Mouse (Mus musculus) heart, postnatal 0 days (tissue): Measurements from ENCODE around the gene Twf2. TPM values are rescaled to one million over a fixed set of nuclear protein-coding genes. Genes with fewer than 3 reads are reported as not detected.

Source experiments
- ATAC-seq: fragments of 200-750 bp; cut with Nextera tagmentation; 2 replicates; pipeline ENCODE4 v1.8.0; 2017; ENCODE audit warnings: low read depth, moderate number of reproducible peaks, moderate library complexity; ENCODE audit not compliant: insufficient read depth
- DNase-seq: peaks from one replicate; pipeline ENCODE4 v3.0.0-alpha.2; 2016; ENCODE audit warnings: low spot score
- H3K27ac ChIP-seq: fragments of 300-500 bp; sonication (generic); 2 replicates; pipeline ENCODE4 v1.5.1; 2014; ENCODE audit warnings: low read depth, mild to moderate bottlenecking
- H3K27me3 ChIP-seq: fragments of 300-500 bp; sonication (generic); 2 replicates; pipeline ENCODE4 v1.6.1; 2014; ENCODE audit warnings: low read length, mixed read lengths; ENCODE audit not compliant: control insufficient read depth, insufficient read depth
- H3K36me3 ChIP-seq: fragments of 300-500 bp; sonication (generic); replicated peaks from 2 replicates; pipeline ENCODE4 v1.6.1; 2014; ENCODE audit warnings: low read length, mixed read lengths; ENCODE audit not compliant: control insufficient read depth, insufficient read depth
- H3K4me1 ChIP-seq: fragments of 300-500 bp; sonication (generic); 2 replicates; pipeline ENCODE4 v1.6.1; 2014; ENCODE audit warnings: antibody characterized with exemption; ENCODE audit not compliant: control insufficient read depth, insufficient read depth
- H3K4me2 ChIP-seq: fragments of 300-500 bp; sonication (generic); 2 replicates; pipeline ENCODE4 v1.6.1; 2014; ENCODE audit warnings: low read depth, mild to moderate bottlenecking, low read length, moderate library complexity
- H3K4me3 ChIP-seq: fragments of 300-500 bp; sonication (generic); 2 replicates; pipeline ENCODE4 v1.5.1; 2014; ENCODE audit warnings: low read depth, low read length
- H3K9ac ChIP-seq: fragments of 300-500 bp; sonication (generic); replicated peaks from 2 replicates; pipeline ENCODE4 v1.6.1; 2014; ENCODE audit warnings: low read depth, low read length, mixed read lengths
- H3K9me3 ChIP-seq: fragments of 300-500 bp; sonication (generic); replicated peaks from 2 replicates; pipeline ENCODE4 v1.6.1; 2016; ENCODE audit warnings: low read length; ENCODE audit not compliant: control insufficient read depth
- CTCF ChIP-seq: IDR thresholded peaks from 2 replicates; pipeline ENCODE4 v1.5.1; 2016; ENCODE audit warnings: antibody characterized with exemption, control low read depth, low read depth
- EP300 ChIP-seq: IDR thresholded peaks from 2 replicates; pipeline ENCODE4 v1.6.1; 2016; ENCODE audit warnings: antibody characterized with exemption, low read depth
- WGBS: fragments of 180-500 bp; shearing (Covaris S2); extraction: QIAGEN DNeasy Blood & Tissue Kit; methylation state at CpG from one replicate; pipeline ENCODE4 v1.1.7; 2014; 5-methylcytosine and 5-hydroxymethylcytosine counted together
- microRNA counts: library from miRNA; unstranded; fragments of <30 nt; microRNA quantifications from one replicate; lab custom pipeline; 2015
- microRNA-seq: library from miRNA; unstranded; fragments of <30 nt; microRNA quantifications from one replicate; pipeline ENCODE4, GENCODE M21; 2016
- polyA plus RNA-seq: library from polyadenylated mRNA; unstranded; fragments of >200 nt; fragmentation: Nextera tagmentation; extraction: Ambion mirVana; gene quantifications from 2 replicates; pipeline ENCODE4 v1.2.1, GENCODE M21; 2015
- total RNA-seq: library from RNA; depleted of rRNA; stranded (reverse); fragments of >200 nt; gene quantifications from 2 replicates; pipeline ENCODE4 v1.2.3, GENCODE M21; 2014; ENCODE audit warnings: low replicate concordance; rRNA removed

Twf2 gene
- total and polyA plus RNA-seq, 2 experiments from 2014 or later: 57.3 to 92.1 TPM

GRCm38 (mm10) chr9:106262075-106262474 is 59.2 kb downstream of the Twf2 start:
- Histone ChIP-seq H3K36me3 (no peaks in the 10 kb centered on the region), H3K27me3 (no peaks in the 10 kb centered on the region), H3K4me1 (no peaks in the 10 kb centered on the region), H3K9ac (no peak overlapping the region), H3K4me3 (no peak overlapping the region), H3K9me3 (no peaks in the 10 kb centered on the region), H3K4me2 (no peak overlapping the region), H3K27ac (no peak overlapping the region)
- WGBS: 69% methylated on average over 3 of the region's 3 CpGs
- ATAC-seq: no peak
- DNase-seq: no peak
- TF ChIP-seq EP300: no peak
- TF ChIP-seq CTCF: no peak

- Histone ChIP-seq H3K9me3 (no peaks in the 10 kb centered on the region), H3K36me3 (no peaks in the 10 kb centered on the region), H3K4me2 (no peak overlapping the region), H3K27me3 (no peaks in the 10 kb centered on the region), H3K4me1 (no peaks in the 10 kb centered on the region), H3K4me3 (no peak overlapping the region), H3K27ac (no peak overlapping the region), H3K9ac (no peak overlapping the region)
- TF ChIP-seq EP300: no peak
- no peak for TF ChIP-seq CTCF
- DNase-seq (no peak), ATAC-seq (no peak)
- 72% methylated on average over 9 of the region's 9 CpGs for WGBS
Observed at GRCm38 (mm10) chr9:106263381-106263924, 60.5 kb downstream of the Twf2 start.

MicroRNA genes within 50 kb of the gene (microRNA counts, 519-probe panel; counts per million panel counts)
- microRNA mmu-let-7g (lab: Ali Mortazavi, UCI): 9,229 counts per million, percentile 97 among the panel's probes with 10 or more counts

Small RNA genes within 50 kb of the gene (microRNA-seq; reads per million reads assigned to microRNA genes)
- 0.54 reads per million for gene Mir135a-1
- gene Mirlet7g: 58,560 reads per million, percentile 99 among the genes with 10 or more reads in this experiment

Other genes starting within 250 kb of the Twf2 start
- 0.23 TPM in 1 of 2 replicates, not detected in the other for gene Col6a5, start 242.5 kb upstream of the Twf2 start, total RNA-seq
- gene Col6a5, start 242.5 kb upstream of the Twf2 start, polyA plus RNA-seq: 0.03 and 0.15 TPM in 2 replicates
- under 0.01 TPM in 1 of 2 replicates, not detected in the other for gene Col6a4, start 106.3 kb upstream of the Twf2 start, total RNA-seq
- 0.01 TPM in 1 of 2 replicates, not detected in the other for gene Col6a4, start 106.3 kb upstream of the Twf2 start, polyA plus RNA-seq
- 2.0 and 2.5 TPM in 2 replicates for gene Glyctk, start 45.0 kb upstream of the Twf2 start, total RNA-seq
- 0.90 and 1.1 TPM in 2 replicates for gene Glyctk, start 45.0 kb upstream of the Twf2 start, polyA plus RNA-seq
- gene Wdr82, start 32.2 kb upstream of the Twf2 start, total RNA-seq: 122 and 124 TPM in 2 replicates
- gene Wdr82, start 32.2 kb upstream of the Twf2 start, polyA plus RNA-seq: 13.9 and 14.3 TPM in 2 replicates
- gene Ppm1m, start 3.4 kb upstream of the Twf2 start, total RNA-seq: 7.5 and 22.8 TPM in 2 replicates
- 13.1 and 15.1 TPM in 2 replicates for gene Ppm1m, start 3.4 kb upstream of the Twf2 start, polyA plus RNA-seq
- not detected in 2 replicates for gene Tlr9, start 19.5 kb downstream of the Twf2 start, total RNA-seq
- gene Tlr9, start 19.5 kb downstream of the Twf2 start, polyA plus RNA-seq: 0.04 and 0.05 TPM in 2 replicates
- gene Alas1, start 45.5 kb downstream of the Twf2 start, total RNA-seq: 309 and 334 TPM in 2 replicates
- gene Alas1, start 45.5 kb downstream of the Twf2 start, polyA plus RNA-seq: 385 and 421 TPM in 2 replicates
- gene Poc1a, start 78.0 kb downstream of the Twf2 start, total RNA-seq: 12.3 and 38.0 TPM in 2 replicates
- 13.6 and 13.8 TPM in 2 replicates for gene Poc1a, start 78.0 kb downstream of the Twf2 start, polyA plus RNA-seq
- 46.9 and 47.7 TPM in 2 replicates for gene Dusp7, start 165.5 kb downstream of the Twf2 start, total RNA-seq
- gene Dusp7, start 165.5 kb downstream of the Twf2 start, polyA plus RNA-seq: 9.1 and 10.3 TPM in 2 replicates
- 783 and 913 TPM in 2 replicates for gene Rpl29, start 226.3 kb downstream of the Twf2 start, total RNA-seq
- 504 and 531 TPM in 2 replicates for gene Rpl29, start 226.3 kb downstream of the Twf2 start, polyA plus RNA-seq
- gene Acy1, start 235.2 kb downstream of the Twf2 start, total RNA-seq: 38.5 and 45.3 TPM in 2 replicates
- 19.0 and 20.1 TPM in 2 replicates for gene Acy1, start 235.2 kb downstream of the Twf2 start, polyA plus RNA-seq
- 14.9 and 46.8 TPM in 2 replicates for gene Abhd14b, start 244.4 kb downstream of the Twf2 start, total RNA-seq
- gene Abhd14b, start 244.4 kb downstream of the Twf2 start, polyA plus RNA-seq: 5.3 and 5.9 TPM in 2 replicates
- 57.3 and 64.8 TPM in 2 replicates for gene Abhd14a, start 244.6 kb downstream of the Twf2 start, total RNA-seq
- 45.8 and 47.1 TPM in 2 replicates for gene Abhd14a, start 244.6 kb downstream of the Twf2 start, polyA plus RNA-seq